Mouse (Mus musculus) ES-CJ7 (cell line): ENCODE results near the gene Cdh23.

Experiments used
- DNase-seq: peaks from one replicate; pipeline ENCODE4 v3.0.0; 2011; ENCODE audit warnings: low read depth, low spot score

Gene Cdh23

DNA sequence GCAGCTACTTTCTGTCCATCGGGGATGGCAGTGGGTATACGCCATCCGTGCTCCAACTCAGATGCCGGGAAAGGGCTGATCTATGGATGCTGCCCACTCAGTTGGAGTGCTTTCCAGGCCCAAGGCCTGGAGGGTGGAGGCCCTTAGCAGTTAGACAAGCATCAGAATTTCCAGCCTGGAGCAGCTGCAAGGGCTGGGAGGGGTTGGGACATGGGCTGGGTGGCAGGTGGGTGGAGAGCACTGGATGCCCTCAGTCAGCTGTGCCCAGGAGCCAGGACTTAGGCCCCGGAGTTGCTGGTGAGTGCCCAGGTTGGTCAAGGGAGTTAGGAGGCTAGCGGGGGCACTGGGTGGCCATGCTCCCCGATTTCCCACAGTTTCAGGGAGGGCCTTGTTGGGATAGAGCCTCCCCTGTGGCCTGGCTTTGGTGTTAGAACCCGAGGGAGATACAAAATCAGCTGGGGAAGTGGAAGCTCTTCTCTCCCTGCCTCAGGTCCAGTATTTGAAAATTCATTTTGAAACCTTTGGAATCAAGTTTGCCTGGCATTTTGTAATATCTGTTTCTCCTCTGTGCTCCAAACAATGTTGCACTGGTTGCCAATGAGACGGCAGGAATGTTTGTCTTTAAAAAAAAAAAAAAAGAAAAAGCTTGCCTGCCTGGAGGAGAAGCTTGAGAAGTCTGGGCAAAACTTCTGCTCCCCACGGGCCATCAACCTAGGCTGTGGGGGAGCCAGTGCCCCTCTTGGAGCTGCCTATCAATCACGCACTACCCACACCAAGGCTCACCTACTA lies 295.6 kb downstream of the Cdh23 start:
- no peak for DNase-seq

DNA sequence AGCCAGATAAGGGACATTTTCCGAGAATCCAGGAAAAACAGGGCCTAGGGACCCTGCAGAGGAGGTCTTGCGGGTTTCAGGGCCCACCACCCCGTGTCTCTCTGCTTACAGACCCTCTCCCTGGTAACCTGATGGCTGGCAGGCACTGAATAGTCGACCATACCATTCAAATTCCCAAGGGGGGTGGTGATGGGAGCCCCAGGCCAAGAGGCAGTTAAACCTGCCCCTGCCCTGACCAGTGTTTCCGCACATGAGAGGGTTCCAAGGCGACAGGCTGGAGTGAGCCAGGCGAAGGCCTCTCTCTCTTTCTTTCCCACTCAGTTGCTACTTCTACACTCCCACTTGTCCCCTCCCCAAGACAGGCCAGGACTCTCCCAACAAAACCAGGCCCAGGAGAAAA lies 296.8 kb downstream of the Cdh23 start, which contains the start of gene Gm17455:
Gene Gm17455 (plus strand): TSS at position 278 of the 400 bp plus-strand sequence.
- DNase-seq: no peak

DNA sequence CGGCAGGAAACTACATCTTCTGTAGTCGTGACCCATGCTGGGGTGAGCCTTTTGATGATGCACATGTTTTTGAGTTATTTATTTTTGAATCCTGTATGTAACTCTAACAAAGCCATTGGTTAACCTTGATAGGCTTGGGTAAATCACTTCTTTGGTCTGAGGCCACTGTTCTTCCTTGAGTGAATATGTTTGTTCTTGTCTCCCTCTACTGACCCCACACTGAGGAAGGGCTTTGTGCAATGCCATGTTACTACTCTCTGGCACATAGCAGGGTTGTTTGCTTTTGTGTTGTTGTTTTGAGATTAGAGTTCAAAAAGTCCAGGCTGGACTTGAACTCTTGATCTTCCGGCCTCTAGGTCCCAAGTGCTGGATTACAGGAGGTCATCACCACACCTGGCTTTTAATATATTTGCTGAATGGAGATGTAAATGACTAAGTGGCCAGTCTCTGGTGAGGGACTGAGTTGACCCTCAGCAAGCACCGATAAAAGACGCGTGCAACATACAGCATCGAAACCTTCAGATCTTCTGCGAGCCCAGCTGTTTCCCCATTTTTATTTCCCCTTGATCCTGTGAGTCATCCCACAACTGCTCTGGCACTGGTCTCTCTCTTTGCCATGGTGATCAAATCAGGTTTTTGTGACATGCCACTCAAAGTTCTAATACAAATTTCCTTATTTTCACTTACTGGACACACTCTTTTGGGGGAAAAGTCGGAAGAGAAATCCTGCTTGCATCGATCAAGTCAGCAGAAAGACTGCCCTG lies 298.1 kb downstream of the Cdh23 start:
- DNase-seq: no peak

DNA sequence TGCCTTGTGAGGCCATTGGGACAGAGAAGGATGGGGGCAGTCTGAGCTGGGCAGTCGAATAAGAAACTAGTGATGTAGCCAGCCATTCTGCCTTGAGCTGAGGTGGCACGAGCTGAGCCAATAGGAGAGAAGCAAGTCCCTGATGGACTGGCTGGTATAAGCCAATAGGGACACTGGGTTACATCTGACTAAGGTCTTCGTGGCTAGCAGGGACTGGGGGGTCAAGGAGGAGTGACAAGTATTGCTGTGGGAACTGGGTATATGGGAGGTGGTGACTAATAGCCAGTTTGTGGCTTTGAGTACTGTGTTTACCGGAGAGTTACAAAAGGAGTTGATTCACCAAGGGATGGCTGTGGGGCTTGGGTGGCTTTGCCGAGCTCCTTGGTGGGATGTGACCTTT lies 300.7 kb downstream of the Cdh23 start:
- DNase-seq: no peak

DNA sequence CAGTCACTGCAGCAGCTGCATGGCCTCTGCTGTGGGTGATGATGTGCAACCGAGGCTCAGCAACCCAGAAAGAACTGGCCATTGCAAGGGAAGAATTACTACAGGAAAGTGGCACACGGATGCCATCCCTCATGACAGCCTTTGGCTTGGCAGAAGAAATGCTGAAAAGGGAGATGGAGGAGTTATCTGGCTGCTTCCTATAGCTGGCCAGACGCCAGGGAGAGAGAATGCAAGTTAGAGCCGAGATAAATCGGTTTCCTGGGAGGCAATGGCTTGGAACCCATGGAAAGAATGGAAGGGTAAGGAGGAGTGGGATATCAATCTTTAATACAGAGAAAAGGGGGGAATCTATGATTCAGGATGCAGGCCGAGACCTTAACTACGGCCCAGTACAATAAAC lies 301.4 kb downstream of the Cdh23 start:
- no peak for DNase-seq

DNA sequence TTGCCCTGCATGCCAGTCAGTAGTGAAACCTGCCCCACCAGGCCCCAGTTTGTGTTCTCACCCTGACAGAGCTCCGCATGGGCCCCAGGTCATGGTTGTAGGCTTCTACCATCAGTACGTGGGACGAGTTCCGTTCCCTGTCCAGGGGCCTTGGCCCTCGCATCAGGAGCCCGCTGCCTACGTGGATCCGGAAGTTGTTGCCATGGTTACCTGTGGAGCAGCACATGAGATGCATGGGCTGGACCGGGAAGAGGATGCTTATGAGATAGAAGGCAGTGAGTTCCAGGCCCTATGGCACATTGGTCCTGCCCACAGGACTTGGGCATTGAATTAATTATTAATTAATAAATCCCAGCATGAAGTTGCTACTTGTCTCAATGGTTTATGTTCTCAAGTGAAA lies 304.6 kb downstream of the Cdh23 start:
- DNase-seq: no peak

DNA sequence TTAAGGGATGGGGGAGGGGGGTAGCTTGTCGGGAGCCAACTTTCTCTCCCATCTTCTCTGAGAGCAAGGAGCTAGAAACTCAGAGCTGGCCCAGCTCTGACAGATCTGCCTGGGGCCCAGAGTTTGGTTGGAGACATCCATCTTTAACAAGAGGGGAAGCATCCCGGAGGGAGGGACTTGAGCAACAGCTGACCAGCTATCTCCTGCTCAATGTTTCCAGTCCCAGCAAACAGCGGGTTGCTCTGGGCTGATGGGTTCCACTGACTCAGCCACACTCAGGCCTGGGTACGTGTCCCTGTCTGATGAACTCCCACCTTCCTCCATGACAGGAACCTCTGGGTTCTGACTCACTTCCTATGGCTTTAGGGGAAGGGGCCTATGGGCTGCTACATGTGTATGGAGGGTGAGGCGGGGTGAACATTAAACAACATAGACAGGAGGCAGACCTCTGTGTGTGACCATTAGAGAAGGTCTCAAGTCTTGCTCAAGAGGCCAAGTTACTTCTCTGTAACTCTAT lies 305.3 kb downstream of the Cdh23 start:
- DNase-seq: no peak

DNA sequence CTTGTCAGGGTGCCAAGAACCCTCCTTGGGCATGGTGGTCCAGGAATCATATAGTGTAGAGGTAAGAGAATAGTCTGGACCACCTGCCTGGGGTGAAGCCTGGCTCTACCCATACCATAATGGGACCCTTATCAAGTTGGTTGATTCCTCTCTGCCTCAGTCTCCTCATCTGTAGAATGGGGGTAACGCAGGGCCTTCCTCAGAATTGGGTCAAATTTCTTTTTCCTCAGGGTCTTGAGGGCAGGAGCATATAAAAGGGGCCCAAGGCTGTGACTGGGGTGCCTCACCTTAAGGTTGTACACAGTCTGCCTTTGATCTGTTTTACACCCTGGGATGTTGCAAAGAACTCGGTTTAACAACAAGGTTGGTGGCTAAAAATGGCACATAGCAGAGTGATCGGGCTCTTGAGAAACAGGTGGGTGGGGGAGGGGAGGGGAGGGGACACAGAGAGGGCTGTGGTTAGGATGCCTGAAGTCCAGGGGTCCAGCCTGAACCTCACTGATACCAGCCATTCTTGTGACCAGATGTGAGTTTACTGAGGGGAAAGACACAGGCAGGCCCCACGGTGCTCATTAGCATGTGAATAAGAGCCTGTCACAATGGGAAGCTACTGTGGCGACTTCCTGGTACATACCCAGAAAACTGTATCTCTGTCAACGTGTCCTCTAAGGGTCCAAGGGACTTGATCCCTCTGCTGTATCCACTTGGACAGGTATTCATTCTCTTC lies 305.9 kb downstream of the Cdh23 start:
- peak; percentile 40 for DNase-seq

DNA sequence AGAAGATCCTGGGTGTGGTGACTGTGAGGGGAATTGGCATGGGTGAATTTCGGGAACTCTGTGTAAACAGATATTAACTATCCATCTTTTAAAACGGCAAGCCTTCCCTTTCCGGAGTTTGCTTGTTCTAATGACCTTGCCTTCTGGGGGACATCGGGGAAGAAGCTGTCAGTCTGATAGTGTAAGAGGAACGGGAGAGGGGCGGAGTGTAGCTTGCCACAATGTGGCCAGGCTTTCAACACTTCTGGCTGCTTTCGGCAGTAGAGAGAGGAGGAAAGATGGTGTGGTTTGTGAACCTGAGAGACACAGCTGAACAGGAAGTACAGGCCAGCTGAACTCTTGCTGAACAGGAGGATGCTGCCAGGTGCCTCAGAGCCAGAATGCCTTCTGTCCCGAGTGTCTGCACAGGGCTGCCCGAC lies 306.8 kb downstream of the Cdh23 start:
- DNase-seq: no peak

DNA sequence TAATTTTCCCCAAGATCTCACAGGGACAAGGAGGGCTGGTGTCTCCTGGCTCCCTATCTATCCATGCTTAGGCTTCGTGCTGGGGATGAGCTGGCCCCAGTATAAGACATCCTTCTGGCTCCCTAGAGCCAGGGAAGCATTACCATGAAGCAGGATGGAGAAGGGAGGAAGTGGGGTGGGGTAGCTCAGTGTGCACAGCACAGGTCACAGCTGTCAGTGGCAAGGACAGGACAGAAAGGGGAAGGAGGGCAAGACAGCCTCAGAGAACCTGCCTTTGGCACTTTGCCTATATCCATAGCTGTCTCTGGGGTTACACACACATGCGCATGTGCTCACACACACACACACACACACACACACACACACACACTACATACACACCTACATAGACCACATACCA lies 308.0 kb downstream of the Cdh23 start:
- no peak for DNase-seq

DNA sequence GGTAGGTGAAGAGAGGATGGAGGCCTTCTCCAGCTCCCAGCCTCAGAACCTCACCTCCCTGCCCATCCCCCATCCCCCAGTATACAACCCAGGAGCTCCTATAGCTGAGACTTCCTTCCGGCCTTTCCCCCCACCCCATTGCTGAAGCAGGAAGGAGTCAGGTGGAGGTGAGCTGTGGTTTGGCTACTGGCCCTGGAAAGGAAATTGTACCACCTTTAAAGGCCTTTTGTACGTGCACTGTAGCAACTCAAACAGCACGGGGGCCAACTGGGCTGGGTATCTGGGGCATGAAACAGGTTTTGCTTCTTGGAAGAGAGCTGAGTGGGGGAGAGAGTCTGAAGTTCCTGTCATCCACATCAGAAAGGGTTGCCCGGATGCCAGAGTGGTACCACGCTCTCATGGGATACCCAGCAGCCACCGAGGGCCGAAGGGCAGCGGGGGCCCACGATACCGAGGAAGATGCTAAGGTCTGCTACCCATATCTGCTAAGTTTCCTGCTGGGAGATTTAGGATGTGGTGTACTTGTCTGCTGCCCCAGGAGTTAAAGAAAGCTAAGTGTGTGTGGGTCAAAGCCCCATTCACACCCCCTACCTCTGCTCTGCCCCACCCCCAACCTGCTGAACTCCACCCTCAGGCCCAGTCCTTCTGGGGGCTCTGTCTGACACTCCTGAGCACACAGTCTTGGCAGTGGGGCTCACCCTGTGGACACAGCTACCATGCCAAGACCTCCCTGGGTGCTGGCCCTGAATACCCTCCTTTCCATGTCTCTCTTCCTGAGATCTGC lies 315.0 kb downstream of the Cdh23 start:
- no peak for DNase-seq

DNA sequence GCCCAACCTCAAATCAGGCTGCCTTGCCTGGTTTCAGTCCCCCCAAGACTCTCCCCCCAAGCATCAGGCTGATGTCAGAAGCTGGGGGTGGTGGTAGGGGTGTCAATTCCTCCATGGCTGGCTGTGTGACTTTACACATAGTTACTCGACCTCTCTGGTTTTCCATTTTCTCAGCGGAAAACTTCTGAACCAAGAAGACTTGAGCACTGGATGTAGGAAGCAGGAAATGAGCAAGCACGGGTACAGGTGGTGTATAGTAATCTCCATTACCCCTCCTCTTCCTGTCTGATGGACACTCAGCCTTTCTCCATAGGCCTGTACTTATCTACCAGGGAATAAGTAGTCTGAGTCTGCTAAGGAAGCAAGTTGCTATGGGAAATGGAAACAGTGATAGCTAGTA lies 316.1 kb downstream of the Cdh23 start:
- no peak for DNase-seq

DNA sequence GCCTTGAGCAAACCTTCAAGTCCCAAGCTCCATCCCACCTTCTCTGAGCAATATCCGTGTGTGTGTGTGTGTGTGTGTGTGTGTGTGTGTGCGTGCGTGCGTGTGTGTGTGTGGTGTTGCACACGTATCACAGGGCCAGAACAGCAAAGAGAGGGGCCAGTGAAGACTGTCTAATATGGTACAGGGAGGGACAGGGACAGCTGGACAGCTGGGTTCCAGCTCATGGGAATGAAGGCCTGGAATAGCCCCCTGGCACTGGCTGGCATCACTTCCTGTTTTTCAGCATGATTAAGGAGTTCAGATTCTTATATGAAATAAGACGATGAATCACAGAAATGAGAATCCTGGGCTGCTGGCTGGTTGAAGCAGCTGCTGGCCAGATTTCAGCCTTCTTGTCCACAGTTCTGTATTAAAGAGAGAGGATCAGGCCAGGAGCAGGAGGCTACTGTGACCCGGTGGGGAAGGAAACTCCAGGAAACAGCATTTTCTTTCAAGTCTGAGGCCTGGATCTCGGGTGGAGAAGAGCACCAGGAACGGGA lies 316.8 kb downstream of the Cdh23 start:
- DNase-seq: no peak

DNA sequence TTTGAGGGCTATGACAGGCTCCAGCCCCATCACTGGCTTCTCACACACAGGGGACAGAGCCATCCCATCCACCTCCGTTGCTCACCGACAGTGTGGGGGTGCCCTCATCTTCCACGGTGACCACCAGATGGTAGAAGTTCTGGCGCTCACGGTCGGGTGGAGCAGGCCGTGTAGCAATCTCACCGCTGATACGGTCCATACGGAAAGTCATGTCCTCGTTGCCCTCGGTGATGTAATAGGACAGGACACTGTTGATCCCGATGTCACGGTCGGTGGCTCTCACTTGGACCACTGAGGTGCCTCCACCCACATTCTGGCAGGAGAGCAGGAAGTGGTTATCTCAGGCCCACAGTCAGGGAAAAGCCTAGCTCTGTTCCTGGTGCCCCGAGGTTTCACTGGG lies 319.6 kb downstream of the Cdh23 start:
- no peak for DNase-seq

DNA sequence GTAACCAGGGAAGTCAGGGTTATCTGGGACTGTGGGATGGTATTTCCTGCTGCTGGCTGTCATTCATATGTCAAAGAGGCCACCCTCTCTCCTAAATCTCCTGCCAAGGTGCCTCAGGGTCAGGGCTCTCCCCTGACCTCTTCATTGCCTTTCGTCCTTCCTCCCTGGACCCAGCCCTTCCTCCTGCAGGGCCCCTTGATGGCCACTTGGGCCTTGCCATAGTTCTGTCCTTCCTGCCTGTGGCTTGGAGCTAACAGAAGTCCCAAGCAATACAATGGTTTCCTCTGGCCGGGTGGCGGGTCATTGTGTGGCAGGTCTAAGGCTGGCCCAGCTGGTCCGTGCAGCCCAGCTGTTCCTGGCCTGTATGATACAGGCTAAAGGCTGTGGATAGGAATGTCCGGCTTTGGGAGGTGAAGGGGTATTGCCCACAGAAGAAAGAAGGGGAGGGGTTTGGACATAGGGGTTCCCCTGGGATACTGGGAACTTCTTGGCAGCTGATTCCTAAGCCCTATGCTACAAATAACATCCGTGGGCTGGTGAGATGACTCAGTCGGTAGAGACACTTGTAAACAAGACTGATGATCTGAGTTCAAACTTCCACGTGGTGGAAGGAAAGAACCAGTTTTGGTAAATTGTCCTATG lies 322.2 kb downstream of the Cdh23 start:
- no peak for DNase-seq

DNA sequence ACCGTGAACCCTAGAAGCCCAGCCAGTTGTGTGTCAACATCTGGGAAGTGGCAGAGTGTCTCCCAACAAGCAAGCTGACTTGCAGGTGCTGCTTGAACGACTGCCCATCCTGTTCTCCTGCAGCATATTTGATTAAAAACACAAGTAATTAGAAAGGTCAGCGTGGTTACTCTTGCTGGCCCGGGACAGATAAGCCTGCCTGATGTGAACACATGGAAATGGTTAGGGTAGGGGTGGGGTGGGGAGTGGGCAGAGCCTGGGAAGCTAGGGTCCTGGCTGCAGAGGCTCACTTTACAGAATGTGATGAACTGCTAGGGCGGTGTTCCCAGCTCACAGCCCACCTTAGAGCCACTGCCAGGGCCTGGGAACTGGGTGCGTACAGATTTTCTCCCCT lies 322.8 kb downstream of the Cdh23 start:
- DNase-seq: no peak

DNA sequence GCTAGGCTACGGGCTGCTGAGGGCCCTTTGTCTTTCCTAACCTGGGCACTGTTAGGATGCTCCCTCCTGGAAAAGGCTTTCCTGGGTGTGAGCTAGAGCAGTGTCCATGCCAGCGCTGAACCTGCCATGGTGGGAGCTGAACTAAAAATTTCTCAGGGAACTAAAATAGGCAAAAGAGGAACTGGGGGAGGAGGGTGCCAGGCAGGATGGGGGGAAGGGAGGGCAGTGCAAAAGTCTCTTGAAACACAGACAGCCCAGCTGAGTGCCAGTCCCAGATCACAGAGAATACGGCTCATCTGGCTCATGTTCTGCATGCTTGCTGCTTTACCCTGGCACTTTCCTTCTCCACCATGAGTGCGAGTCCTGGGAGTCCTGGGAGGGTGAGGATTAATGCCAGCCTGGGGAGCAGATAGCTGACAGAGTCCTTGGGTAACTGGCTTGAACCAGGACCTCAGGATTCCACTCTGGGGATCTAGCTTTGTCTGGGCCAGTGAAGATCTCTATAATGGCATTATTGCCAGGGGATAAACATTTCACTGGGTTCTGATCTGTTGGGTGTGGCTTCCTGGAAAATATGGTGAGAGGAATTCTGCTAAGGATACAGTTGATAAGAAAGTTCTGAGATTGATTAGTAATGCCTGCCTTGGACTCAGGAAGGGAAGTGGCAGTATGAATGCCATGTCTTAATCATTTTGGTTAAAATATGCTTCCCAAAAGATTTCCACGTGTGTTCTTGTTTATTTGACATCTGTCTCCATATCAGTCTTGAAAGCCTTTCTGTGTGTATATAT lies 324.5 kb downstream of the Cdh23 start:
- DNase-seq: no peak

DNA sequence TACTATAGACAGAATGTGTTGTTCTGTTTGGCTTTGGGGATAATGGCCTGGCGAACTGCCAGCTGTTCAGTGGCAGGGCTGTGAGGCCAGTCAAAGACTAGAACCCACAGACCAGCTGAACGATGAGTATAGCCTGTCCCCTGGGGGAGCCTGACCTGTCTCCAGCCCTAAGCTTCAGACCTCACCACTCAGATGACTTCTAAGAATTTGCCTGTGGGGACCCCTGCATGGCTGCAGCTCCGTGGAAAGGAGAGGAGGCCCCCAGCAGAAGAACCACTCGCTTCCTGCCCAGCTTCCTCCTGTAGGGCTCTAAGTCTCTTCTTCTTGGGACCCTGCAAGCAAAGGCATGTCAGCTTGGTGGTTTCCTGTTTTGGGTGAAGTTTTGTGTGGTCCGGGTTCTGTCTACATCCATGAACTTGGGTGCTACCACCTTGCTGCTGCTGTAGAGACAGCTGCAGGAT lies 325.7 kb downstream of the Cdh23 start:
- DNase-seq: no peak

DNA sequence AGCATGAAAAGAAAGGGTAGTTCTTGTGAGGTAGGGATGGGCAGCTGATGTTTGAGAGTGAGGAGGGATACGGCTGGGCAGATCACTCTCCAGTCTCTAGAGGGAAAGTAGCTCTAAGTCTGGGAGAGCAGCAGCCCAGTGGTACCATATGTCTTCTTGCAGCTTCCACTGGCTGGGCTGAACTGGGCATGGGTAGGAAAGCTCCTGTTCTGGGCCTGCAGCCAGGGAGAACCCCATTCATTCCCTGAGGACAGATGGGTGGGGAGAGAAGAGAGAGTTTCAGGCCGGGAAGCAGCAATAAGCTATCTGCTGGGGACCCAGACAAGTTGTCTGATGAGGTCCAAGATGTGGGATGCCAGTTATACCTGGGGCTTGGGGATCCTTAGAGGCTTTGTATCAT lies 326.2 kb downstream of the Cdh23 start:
- no peak for DNase-seq

DNA sequence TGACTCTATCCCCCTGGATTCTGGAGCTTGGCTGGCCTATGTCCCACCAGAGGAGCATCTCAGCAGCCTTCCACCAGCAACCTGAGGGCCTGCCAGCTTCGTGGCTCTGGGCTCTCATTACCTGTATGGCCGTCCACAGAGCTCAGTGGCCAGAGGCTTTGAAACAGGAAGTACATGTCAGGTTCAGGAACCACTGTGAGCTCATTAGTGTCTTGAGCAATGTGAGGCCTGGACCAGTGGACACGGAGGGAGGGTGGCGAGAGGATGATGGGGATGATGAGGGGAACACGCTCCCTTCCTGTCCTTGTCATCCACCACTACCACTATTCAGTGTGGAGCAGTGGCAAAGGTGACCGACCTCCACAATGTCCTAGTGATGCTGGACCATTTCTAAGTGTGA lies 326.9 kb downstream of the Cdh23 start:
- DNase-seq: no peak
